Mouse (Mus musculus): ENCODE data around the gene Gm826. TPM values are rescaled to one million over a fixed set of nuclear protein-coding genes. Genes with fewer than 3 reads are reported as not detected.

Gene Gm826
- polyA plus RNA-seq, 1 experiment from 2014 or later: 0.38 TPM

- Histone ChIP-seq H3K9ac (replicated peaks; ENCODE audit: low read length) (no peak overlapping the region), H3K4me1 (ENCODE audit: control insufficient read depth, insufficient read depth, low read length) (no peaks in the 10 kb centered on the region), H3K4me2 (ENCODE audit: low read length) (no peak overlapping the region), H3K36me3 (ENCODE audit: control insufficient read depth, insufficient read depth, low read length) (no peaks in the 10 kb centered on the region), H3K4me3 (replicated peaks; ENCODE audit: low read depth, low read length) (no peak overlapping the region), H3K9me3 (ENCODE audit: control insufficient read depth, low read length) (no peaks in the 10 kb centered on the region), H3K27me3 (ENCODE audit: control insufficient read depth, insufficient read depth, low read length) (no peaks in the 10 kb centered on the region), H3K27ac (replicated peaks; ENCODE audit: low read depth, low read length) (no peak overlapping the region)
- 91% methylated on average over 11 of the region's 11 CpGs for WGBS
- no peak for DNase-seq
- ATAC-seq (ENCODE audit: low FRiP score, low TSS enrichment): no peak
Observed at GRCm38 (mm10) chr2:160267828-160268453, 66.0 kb downstream of the Gm826 start.

DNA sequence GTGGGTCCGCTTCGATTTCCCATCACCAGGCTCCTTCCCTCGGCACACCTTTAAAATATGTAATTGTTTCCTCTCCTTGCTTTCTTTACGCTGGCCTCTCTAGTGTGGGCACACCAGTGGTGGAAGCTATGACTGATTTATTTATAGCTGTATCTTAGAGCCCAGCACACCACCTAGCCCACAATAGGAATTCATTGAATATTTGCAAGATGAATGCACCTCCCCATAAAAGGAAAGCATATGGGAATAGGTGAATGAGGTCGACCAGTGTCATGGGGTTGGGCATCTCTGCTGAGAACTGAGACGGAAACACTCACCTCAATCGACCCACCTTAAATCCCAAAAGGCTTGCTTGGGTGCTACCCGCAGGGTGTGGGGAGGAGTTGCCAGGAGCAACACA is 70.1 kb downstream of the Gm826 start:
- Histone ChIP-seq H3K4me2 (ENCODE audit: low read length) (no peak overlapping the region), H3K9ac (replicated peaks; ENCODE audit: low read length) (no peak overlapping the region), H3K36me3 (ENCODE audit: control insufficient read depth, insufficient read depth, low read length) (no peaks in the 10 kb centered on the region), H3K9me3 (ENCODE audit: control insufficient read depth, low read length) (no peaks in the 10 kb centered on the region), H3K4me1 (ENCODE audit: control insufficient read depth, insufficient read depth, low read length) (no peaks in the 10 kb centered on the region), H3K27ac (replicated peaks; ENCODE audit: low read depth, low read length) (no peak overlapping the region), H3K27me3 (ENCODE audit: control insufficient read depth, insufficient read depth, low read length) (no peaks in the 10 kb centered on the region), H3K4me3 (replicated peaks; ENCODE audit: low read depth, low read length) (no peak overlapping the region)
- ATAC-seq (ENCODE audit: low FRiP score, low TSS enrichment) (no peak), DNase-seq (no peak)
- 91% methylated on average over 8 of the region's 8 CpGs for WGBS

GRCm38 (mm10) chr2:160261538-160261937 is 72.4 kb downstream of the Gm826 start:
- 90% methylated on average over 3 of the region's 3 CpGs for WGBS

More at GRCm38 (mm10) chr2:160261538-160261937, 72.4 kb downstream of the Gm826 start:
- Histone ChIP-seq H3K9ac (replicated peaks; ENCODE audit: low read length) (no peak overlapping the region), H3K9me3 (ENCODE audit: control insufficient read depth, low read length) (no peaks in the 10 kb centered on the region), H3K27ac (replicated peaks; ENCODE audit: low read depth, low read length) (no peak overlapping the region), H3K36me3 (ENCODE audit: control insufficient read depth, insufficient read depth, low read length) (no peaks in the 10 kb centered on the region), H3K27me3 (ENCODE audit: control insufficient read depth, insufficient read depth, low read length) (no peaks in the 10 kb centered on the region), H3K4me1 (ENCODE audit: control insufficient read depth, insufficient read depth, low read length) (no peaks in the 10 kb centered on the region), H3K4me3 (replicated peaks; ENCODE audit: low read depth, low read length) (no peak overlapping the region), H3K4me2 (ENCODE audit: low read length) (no peak overlapping the region)
- ATAC-seq (ENCODE audit: low FRiP score, low TSS enrichment): no peak
- no peak for DNase-seq

Other genes with a start within 250 kb of the Gm826 start
- 4.0 and 4.9 TPM in 2 replicates for gene Mafb, start 32.9 kb upstream of the Gm826 start, polyA plus RNA-seq (2014; fragmentation: Nextera tagmentation; extraction: Ambion mirVana)